Mouse (Mus musculus): ENCODE measurements around the gene Asb10. TPM values are rescaled to one million over a fixed set of nuclear protein-coding genes. Genes with fewer than 3 reads are reported as not detected.

The Asb10 gene
- polyA plus RNA-seq (2012; rRNA removed) = 0.36 and 0.98 TPM in 2 replicates

DNA sequence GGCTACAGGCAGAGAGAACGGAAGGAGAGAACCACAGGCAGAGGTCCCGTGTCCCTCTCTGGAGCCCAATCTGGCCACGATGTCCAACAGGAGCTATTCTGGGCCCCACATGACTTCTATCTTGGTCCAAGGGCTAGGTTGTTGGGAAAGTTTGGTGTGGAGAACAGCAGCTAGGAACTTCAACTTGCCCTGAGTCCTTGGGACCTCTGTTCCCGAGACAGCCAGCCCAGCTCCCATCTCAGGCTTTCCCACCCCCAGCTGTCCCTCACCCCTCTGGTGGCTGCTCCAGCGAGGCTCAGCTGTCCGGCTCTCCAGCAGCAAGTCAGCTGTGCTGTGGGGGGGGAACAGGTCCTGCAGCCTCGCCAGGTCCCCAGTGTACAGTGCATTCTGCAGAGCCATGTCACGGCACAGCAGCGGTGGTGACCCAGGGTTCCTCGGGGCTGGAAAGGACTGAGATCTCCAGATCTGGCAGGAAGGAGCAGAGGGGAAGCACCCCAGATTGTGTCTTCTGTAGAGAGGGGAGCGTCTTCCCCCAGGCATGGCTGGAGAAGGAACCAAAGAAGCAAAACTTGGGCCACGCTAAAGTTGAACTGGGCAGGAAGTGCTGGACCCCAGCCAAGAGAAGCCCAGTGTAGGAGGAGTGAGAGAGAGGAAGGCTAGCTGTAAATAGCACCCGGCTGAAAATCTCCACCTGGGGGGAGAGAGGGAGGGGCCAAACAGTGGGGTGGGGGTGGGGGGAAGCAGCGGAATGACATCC is at the start of gene Asb10:
Gene Asb10, minus strand, starts transcription at position 592 of the 757 bp plus-strand sequence.

DNA sequence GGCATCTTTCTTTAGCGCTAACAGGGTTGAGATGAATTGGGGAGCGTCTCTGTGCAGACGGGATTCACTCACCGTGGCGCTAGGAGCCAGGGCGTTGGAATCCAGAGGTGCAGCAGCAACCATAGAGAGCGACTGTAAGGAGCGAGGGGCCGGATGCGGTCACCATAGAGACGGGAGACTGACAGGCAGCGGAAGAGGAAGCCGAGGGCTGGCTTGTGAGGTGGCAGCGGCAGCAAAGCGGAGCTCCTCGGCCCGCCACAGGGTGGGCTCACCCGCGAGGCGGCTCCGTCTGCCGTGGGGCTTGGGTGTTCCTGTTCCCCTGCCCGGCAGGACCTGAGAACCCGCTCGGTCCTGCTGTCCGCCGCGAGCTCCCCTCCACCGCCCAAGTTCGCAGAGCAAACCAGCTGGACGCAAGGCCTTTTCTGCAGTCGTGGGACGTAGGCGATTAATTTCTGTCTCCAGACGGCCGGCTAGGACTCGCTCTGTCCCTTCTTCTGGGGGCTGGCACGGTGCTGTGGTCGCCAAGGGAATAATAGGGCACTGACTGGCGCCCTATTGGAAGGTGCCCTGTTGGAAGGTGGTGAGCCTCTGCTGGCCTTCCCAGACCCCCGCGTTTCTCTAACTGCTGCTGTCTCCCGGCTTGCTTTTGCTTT is 45.9 kb upstream of the Asb10 start, which contains the start of gene Chpf2:
Gene Chpf2, plus strand, starts transcription at position 195 of the 653 bp plus-strand sequence.

GRCm38 (mm10) chr5:24577183-24577929 is 36.6 kb upstream of the Asb10 start, which contains the start of gene Abcf2:
Abcf2 (minus strand) TSS chr5:24577467.

DNA sequence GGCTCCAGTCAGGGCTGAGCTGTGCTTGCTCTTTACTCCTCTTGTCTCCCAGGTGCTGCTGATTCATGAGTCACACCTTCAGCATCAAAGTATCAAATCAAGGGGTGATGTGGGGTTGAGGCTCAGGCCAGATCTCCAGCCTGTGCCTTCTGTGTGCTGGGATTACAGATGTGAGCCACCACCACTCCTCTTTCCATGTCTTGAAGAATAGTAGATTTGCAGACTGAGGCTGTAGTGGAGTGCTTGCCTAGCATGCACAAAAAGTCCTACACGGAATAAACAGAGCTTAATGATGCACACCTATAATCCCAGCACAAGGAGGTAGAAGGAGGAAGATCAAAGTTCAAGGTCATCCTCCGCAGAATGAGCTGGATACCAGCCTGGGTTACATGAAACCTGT is 15.9 kb upstream of the Asb10 start, which contains the start of gene 4931409K22Rik:
Gene 4931409K22Rik, minus strand, starts transcription at position 101 of the 400 bp plus-strand sequence.

GRCm38 (mm10) chr5:24526889-24527230 is 13.9 kb downstream of the Asb10 start, which contains the start of gene Gbx1:
Gbx1 (minus strand) TSS chr5:24527202.

Other genes starting within 250 kb of the Asb10 start
- gene Kcnh2, start 189.4 kb downstream of the Asb10 start, polyA plus RNA-seq (2012; rRNA removed) = 24.6 and 31.4 TPM in 2 replicates
- 6.3 and 7.0 TPM in 2 replicates for gene Nos3, start 176.2 kb downstream of the Asb10 start, polyA plus RNA-seq (2012; rRNA removed)
- 0.38 and 0.76 TPM in 2 replicates for gene Atg9b, start 148.8 kb downstream of the Asb10 start, polyA plus RNA-seq (2012; rRNA removed)
- gene Abcb8, start 147.3 kb downstream of the Asb10 start, polyA plus RNA-seq (2012; rRNA removed) = 38.0 and 40.4 TPM in 2 replicates
- 0.61 and 2.1 TPM in 2 replicates for gene Asic3, start 127.6 kb downstream of the Asb10 start, polyA plus RNA-seq (2012; rRNA removed)
- gene Cdk5, start 117.4 kb downstream of the Asb10 start, polyA plus RNA-seq (2012; rRNA removed) = 80.4 and 94.6 TPM in 2 replicates
- gene Slc4a2, start 117.1 kb downstream of the Asb10 start, polyA plus RNA-seq (2012; rRNA removed) = 42.8 and 52.9 TPM in 2 replicates
- 105 and 166 TPM in 2 replicates for gene Fastk, start 95.7 kb downstream of the Asb10 start, polyA plus RNA-seq (2012; rRNA removed)
- 20.9 and 24.5 TPM in 2 replicates for gene Tmub1, start 93.1 kb downstream of the Asb10 start, polyA plus RNA-seq (2012; rRNA removed)
- gene Agap3, start 88.8 kb downstream of the Asb10 start, polyA plus RNA-seq (2012; rRNA removed) = 123 and 155 TPM in 2 replicates
- 0.43 and 0.80 TPM in 2 replicates for gene Gbx1, start 13.8 kb downstream of the Asb10 start, polyA plus RNA-seq (2012; rRNA removed)
- gene 4931409K22Rik, start 15.8 kb upstream of the Asb10 start, polyA plus RNA-seq (2012; rRNA removed) = 0.14 and 0.21 TPM in 2 replicates
- gene Abcf2, start 36.5 kb upstream of the Asb10 start, polyA plus RNA-seq (2012; rRNA removed) = 92.7 and 95.7 TPM in 2 replicates
- gene Chpf2, start 45.8 kb upstream of the Asb10 start, polyA plus RNA-seq (2012; rRNA removed) = 20.2 and 22.1 TPM in 2 replicates
- gene Smarcd3, start 83.4 kb upstream of the Asb10 start, polyA plus RNA-seq (2012; rRNA removed) = 71.6 and 79.7 TPM in 2 replicates
- gene Nub1, start 144.6 kb upstream of the Asb10 start, polyA plus RNA-seq (2012; rRNA removed) = 35.8 and 38.3 TPM in 2 replicates
- gene Wdr86, start 189.7 kb upstream of the Asb10 start, polyA plus RNA-seq (2012; rRNA removed) = 16.0 and 41.0 TPM in 2 replicates
- gene Crygn, start 217.0 kb upstream of the Asb10 start, polyA plus RNA-seq (2012; rRNA removed) = 0.11 and 0.13 TPM in 2 replicates